Mouse (Mus musculus): Measurements from ENCODE around the gene Ttc41.

DNA sequence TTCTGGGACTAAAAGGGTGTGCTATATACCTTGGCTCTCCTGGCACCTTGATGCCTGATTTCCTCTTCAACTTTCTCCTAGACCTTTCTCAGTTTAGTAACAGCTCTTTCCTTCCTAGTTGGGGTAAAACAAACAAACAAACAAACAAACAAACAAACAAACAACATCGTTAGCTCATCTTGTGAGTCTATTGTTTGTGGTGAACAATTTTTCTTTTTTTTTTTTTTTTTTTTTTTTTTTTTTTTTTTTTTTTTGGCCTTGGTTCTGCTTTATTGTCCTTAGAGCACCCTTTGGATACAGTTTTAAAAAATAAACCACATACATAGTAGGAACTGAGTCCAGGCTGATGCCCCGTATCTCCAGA lies 25.9 kb downstream of the Ttc41 start:
- TF ChIP-seq CTCF (IDR thresholded peaks at IDR 0.05; ENCODE audit: low read depth, low read length) (no peak), POLR2A (IDR thresholded peaks at IDR 0.05; ENCODE audit: extremely low read depth, insufficient read depth, low read length) (no peak)
